Mouse (Mus musculus): ENCODE results near the gene Usp40.

Gene Usp40

DNA sequence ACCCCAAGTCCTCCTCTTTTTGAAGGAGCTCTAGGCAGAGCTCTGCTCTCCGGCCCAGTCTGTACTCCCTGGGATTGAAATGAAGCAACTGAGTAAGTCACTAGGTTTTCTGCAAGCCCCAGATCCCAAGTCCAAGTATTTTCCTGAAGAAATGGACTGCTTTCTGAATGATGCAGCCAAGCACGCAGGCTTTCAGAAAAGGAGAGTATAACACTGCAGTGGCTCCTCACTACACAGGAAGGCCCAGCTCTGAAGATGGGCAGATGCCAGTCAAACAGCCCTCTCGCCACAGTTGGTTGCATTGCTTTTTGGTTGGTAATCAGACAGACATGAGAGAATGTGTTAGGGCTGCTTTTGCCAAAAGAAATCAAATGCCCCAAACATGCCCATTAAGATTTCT, 56.7 kb downstream of the Usp40 start:
- no peak for ATAC-seq (ENCODE audit: insufficient number of reproducible peaks, low FRiP score, low TSS enrichment)

DNA sequence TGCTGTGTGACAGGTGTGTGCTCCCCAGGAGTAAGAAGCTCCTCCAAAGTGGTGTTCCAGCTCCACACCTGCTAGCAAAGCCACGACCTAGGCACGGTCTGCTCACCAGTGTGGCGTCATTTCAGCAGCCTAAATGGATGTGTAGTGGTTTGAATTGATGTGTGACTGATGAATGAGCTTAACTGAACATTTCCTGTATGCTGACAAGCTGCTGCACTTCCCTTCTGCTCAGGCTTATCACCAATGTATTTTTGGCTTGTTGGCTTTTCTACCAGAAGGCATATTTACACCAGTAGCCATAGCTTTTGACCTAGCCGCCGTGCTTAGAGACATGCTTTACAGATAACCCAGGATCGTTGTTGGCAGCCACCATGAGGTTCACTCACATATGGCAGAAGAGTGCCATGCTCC, 60.7 kb downstream of the Usp40 start:
- ATAC-seq (ENCODE audit: insufficient number of reproducible peaks, low FRiP score, low TSS enrichment): 0 out of 2 replicates have a peak, but pooled peaks have one; percentile 42

DNA sequence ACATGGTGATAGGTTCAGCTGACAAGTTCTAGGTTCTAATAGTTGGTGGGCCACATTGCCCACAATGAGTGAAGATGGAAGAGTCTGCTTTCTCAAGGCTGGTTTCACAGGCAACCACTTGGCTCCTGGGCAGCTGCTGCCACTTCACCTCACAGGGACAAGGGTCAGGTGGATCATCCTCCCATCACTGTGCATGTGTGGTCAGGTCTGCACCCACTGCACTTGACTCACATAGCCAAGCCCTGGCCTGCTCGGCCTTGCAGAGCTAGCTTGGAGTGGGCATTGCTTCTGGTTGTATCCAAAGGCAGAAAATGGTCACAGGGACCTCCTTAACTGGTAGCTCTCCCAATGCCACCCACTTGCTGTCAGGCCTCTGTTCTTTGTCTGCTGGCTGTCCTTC, 66.6 kb downstream of the Usp40 start:
- no peak for ATAC-seq (ENCODE audit: insufficient number of reproducible peaks, low FRiP score, low TSS enrichment)

GRCm38 (mm10) chr1:87936516-87936915, 71.8 kb downstream of the Usp40 start:
- no peak for ATAC-seq (ENCODE audit: insufficient number of reproducible peaks, low FRiP score, low TSS enrichment)

DNA sequence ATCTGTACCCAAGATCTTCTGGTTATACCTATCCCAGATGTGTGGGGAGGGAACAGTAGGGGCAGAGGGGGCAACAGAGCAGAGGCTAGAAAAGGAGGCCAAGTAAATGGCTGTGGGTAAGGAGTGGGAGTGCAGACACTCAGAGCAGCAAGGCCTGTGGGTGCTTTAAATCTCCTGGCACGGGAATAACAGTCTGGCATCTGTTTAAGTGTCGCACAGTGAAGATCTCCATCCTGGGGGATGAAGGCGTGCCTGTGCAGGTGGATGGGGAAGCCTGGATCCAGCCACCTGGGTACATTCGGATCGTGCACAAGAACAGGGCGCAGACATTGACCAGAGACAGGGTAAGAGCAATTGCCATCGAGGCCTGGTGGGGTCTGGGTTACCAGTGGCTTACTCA, 72.3 kb downstream of the Usp40 start:
- ATAC-seq (ENCODE audit: insufficient number of reproducible peaks, low FRiP score, low TSS enrichment): no peak

DNA sequence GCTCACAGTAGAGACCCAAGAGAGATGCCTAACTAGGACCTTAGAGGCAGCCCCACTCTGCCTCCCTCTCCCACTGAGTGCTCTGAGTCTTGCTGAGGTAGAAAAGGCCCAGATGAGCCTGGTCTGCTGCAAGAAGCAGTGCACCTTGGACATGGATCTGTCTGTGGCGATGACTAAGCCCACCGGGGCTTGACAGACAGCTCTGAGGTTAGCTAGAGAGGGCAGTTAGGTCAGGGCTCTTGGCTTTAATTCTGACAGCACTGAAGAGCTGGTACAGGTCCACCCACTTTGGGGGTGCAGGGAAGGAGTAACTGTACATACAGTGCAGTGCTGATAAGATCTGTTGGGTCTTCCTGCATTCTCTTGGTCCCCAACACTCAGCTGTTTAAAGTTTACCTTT, 72.8 kb downstream of the Usp40 start:
- no peak for ATAC-seq (ENCODE audit: insufficient number of reproducible peaks, low FRiP score, low TSS enrichment)

GRCm38 (mm10) chr1:87935095-87935494, 73.3 kb downstream of the Usp40 start:
- ATAC-seq (ENCODE audit: insufficient number of reproducible peaks, low FRiP score, low TSS enrichment): no peak

- ATAC-seq (ENCODE audit: insufficient number of reproducible peaks, low FRiP score, low TSS enrichment): no peak
Observed at GRCm38 (mm10) chr1:87933051-87933450, 75.3 kb downstream of the Usp40 start.

- peak; percentile 64; the same call in 1 of the 2 replicates for ATAC-seq (ENCODE audit: insufficient number of reproducible peaks, low FRiP score, low TSS enrichment)
Observed at GRCm38 (mm10) chr1:87929730-87930129, 78.6 kb downstream of the Usp40 start.

- ATAC-seq (ENCODE audit: insufficient number of reproducible peaks, low FRiP score, low TSS enrichment): no peak
Observed at GRCm38 (mm10) chr1:87924888-87925287, 83.5 kb downstream of the Usp40 start.

GRCm38 (mm10) chr1:87922666-87923065, 85.7 kb downstream of the Usp40 start:
- ATAC-seq (ENCODE audit: insufficient number of reproducible peaks, low FRiP score, low TSS enrichment): no peak

DNA sequence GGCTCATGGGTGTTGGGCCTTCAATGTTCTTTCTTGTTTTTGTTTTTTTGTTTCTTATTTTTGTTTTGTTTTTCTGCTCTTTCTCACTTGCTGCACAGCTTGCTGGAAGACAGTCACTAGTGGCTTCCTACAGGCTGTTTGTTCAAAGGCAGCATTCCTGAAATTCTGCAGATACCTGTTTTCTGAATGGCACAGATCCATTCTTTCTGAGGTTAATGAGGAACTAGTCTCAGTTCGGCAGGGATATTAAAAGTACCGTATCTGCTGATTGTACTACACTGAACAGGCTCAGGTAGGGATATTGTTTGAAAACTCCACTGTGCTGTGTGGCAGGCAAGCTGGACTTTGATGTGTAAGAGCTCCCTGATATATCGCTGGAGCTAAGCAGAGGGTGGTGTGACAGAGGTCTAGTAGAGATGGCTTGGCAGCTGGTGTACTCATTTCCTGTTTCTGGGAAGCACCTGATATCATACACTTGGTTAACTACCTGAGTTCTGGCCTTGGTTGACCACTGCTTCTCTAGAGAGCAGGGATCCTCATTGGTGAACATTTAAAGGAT, 88.2 kb downstream of the Usp40 start:
- ATAC-seq (ENCODE audit: insufficient number of reproducible peaks, low FRiP score, low TSS enrichment): no peak

- peak; percentile 91 for ATAC-seq (ENCODE audit: insufficient number of reproducible peaks, low FRiP score, low TSS enrichment)
Observed at GRCm38 (mm10) chr1:87918061-87918460, 90.3 kb downstream of the Usp40 start.

GRCm38 (mm10) chr1:87917361-87917760, 91.0 kb downstream of the Usp40 start:
- no peak for ATAC-seq (ENCODE audit: insufficient number of reproducible peaks, low FRiP score, low TSS enrichment)

- no peak for ATAC-seq (ENCODE audit: insufficient number of reproducible peaks, low FRiP score, low TSS enrichment)
Observed at GRCm38 (mm10) chr1:87913356-87913755, 95.0 kb downstream of the Usp40 start.

- ATAC-seq (ENCODE audit: insufficient number of reproducible peaks, low FRiP score, low TSS enrichment): no peak
Observed at GRCm38 (mm10) chr1:87910428-87910827, 97.9 kb downstream of the Usp40 start.

DNA sequence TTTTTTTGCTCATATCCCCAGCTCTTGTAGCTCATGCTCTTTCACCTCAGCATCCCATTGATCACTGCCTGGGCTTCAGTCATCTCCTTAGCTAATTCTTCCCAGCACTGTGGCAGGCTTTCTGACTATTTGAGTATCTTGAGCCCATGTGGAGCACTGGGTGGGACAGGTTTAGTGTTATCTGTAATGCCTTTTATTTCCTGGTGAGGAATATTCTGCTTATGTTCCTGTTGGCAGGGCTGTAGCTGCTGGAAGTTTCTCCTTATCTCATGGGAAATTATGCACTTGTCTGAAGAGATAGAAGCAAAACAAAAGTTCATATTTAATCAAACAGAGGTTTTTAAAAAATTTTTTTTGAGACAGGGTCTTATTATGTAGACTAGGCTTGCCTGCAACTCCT, 98.8 kb downstream of the Usp40 start:
- ATAC-seq (ENCODE audit: insufficient number of reproducible peaks, low FRiP score, low TSS enrichment): no peak

DNA sequence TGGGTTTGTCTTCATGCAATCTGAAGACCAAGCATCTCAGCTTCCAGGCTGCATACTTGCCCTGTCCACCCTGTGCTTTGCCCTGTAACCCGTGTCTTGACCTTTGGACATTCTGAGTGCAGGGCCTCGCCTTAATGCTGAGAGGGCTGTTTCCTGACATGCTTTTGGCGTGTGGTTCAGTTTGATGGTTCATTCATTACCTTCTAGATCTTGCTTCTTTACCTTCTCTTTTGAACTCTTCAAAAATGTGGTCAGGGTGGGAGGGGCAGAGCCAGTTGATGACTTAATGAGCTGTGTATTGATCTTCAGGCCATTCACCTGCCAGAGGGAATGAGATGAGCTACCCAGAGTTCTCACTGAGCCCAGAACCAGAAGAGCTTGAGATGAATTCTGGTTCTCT, 99.6 kb downstream of the Usp40 start:
- no peak for ATAC-seq (ENCODE audit: insufficient number of reproducible peaks, low FRiP score, low TSS enrichment)

DNA sequence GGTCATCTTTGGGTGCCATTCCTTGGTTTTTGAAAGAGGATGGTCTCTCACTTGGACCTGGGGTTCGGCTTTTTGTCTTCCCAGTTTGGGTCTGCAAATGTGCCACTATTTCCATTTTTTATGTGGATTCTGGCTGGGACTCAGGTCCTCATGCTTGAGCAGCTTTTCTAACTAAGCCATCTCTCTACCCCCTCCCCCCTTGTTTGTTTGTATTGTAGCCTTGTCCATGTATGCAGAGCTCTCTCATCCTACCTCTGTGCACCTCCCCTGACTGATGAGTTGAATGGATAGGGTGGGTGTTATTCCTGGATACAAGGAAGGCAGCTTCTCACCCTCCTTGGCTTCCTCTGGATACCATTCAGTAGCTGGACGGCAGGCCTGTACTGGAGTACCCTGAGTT, 100.3 kb downstream of the Usp40 start:
- no peak for ATAC-seq (ENCODE audit: insufficient number of reproducible peaks, low FRiP score, low TSS enrichment)

GRCm38 (mm10) chr1:87906361-87906956, 101.9 kb downstream of the Usp40 start:
- no peak for ATAC-seq (ENCODE audit: insufficient number of reproducible peaks, low FRiP score, low TSS enrichment)

DNA sequence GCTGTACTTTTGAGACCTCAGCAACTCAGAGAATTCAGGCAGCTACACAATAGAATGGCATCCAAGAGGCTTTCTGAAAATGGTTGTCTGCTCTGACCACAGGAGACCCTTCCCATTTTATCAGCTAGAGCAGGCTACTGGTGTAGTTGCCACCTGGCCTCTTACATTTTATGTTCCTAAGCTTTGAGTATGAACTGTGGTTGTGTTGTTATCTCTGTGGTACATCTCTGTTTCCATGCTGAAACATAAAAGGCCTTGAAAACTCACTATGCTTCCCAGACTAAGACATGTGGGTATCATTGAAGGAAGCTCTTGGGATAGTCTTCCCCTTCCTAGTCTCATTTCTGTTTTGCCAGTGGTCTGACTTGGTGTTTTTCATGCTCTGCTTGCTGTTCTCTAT, 106.2 kb downstream of the Usp40 start:
- ATAC-seq (ENCODE audit: insufficient number of reproducible peaks, low FRiP score, low TSS enrichment): no peak

DNA sequence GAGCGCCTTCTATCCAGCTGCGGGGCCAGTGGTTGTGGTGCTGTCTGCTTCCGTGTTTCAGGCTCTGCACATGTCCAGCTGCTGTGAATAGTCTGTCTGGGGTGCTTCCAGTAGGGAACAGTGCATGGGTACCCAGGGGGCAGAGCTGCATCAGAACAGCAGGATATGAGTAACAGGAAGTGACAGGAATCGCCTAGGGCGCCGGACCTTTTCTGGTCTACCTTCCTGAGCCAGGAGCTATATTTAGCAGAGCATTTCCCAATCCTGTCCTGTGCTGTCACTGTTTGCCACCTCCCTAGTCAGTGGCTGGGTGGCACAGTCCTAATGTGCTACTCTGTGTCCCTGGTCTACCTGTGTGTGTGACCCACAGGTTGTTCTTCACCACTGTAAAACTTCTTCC, 107.4 kb downstream of the Usp40 start:
- 0 out of 2 replicates have a peak, but pooled peaks have one; percentile 36 for ATAC-seq (ENCODE audit: insufficient number of reproducible peaks, low FRiP score, low TSS enrichment)
